Mouse (Mus musculus): Measurements from ENCODE around the gene Pappa2. TPM values are rescaled to one million over a fixed set of nuclear protein-coding genes. Genes with fewer than 3 reads are reported as not detected.

The Pappa2 gene
- 3.2 TPM for polyA plus RNA-seq (2015; fragmentation: Illumina TruSeq; extraction: RNeasy Lipid Tissue Mini Kit (QIAGEN cat#74804); ENCODE audit: insufficient read depth, low read depth, low replicate concordance)

GRCm38 (mm10) chr1:158980390-158980789 lies at the start of gene Pappa2:
TSS of gene Pappa2 (minus strand) at chr1:158980490.

Measured in pancreas, adult 10 weeks (tissue).